Mouse (Mus musculus): ENCODE results near the gene Stau1.

Stau1 gene

GRCm38 (mm10) chr2:166923971-166924370 lies 72.1 kb downstream of the Stau1 start:
- no peak for DNase-seq (ENCODE audit: low spot score in 2 of 2)

DNA sequence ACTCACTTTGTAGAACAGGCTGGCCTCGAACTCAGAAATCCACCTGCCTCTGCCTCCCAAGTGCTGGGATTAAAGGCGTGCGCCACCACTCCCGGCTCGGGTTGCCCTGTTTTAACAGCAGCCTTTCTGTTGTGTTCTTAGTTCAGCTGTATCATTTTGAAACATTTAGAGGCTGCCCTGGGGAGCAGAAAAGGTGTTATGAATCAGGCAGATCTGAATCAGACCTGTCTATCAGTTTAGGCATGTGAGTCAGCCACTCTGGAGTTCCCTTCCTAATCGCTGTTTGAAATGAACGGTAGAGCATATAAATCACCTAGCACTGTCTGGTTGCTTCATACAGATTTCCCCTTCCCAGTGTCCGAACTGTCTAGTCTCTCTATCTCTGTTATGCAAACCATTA lies 85.6 kb downstream of the Stau1 start:
- no peak for DNase-seq (ENCODE audit: low spot score in 2 of 2)

DNA sequence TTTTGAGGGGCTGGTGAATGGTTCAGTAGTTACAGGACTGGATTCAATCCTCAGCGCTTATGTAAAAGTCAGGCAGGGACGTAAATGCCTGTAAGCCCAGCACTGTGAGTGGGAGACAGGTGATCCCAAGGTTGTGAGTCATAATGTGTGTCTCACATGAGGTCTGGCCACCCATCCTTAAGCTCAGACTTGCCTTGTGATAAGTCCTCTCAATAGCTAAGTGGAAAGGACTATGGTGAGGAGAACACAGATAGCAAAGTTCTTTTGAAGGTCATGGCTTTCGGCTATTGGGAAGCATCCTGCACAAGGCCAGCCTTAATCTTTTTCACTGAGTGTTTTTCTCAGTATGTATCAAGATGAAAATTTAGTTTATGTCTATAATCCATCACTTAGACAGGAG lies 86.4 kb downstream of the Stau1 start:
- DNase-seq (ENCODE audit: low spot score in 2 of 2) = no peak

- no peak for DNase-seq (ENCODE audit: low spot score in 2 of 2)
Observed at GRCm38 (mm10) chr2:166906523-166907182, 89.4 kb downstream of the Stau1 start.

DNA sequence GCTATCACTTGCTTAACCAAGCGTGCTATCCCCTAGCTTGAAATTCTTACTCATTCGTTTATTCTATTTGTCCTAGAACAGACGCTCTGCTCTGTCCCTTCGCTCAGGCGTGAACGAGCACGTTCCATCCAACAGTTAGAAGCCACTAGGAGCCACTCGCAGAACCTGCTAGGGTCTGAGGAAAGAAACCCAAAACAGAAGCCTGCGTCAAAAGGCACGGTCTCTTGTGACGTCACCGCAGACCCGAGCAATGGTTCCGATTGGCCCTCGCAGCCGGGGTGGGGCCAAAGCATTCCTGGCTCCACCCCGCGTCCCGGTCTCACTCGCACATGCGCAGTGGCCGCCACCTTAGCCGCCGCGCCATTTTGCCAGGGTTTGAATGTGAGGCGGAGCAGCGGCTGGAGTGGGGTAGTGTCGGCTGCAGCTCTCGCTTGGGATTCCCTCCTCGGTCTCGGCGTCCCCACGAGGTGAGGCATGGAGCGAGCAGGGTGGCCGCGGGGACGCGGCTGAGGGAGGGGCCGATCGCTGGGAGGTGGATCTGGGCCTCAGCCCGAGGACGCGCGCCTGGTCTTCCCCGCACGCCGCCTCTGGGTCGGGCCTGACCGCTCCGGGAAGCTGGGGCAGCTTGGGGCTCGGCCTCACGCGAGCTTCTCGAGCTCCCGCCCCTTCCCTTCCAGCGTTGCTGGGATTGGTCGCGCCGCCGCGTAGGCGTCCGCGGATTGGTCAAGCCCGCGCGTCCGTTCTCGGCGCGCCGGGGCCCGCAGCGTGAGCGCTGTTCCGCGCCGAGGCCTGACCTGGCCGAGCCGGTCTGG lies 90.2 kb downstream of the Stau1 start, which contains the start of gene Cse1l:
Gene Cse1l (plus strand): TSS at position 330 of the 812 bp plus-strand sequence.
- DNase-seq (ENCODE audit: low spot score in 2 of 2) = peak; percentile 95 to 96

- DNase-seq (ENCODE audit: low spot score in 2 of 2) = no peak
Observed at GRCm38 (mm10) chr2:166903719-166904282, 92.3 kb downstream of the Stau1 start.

GRCm38 (mm10) chr2:166900792-166901505 lies 95.2 kb downstream of the Stau1 start:
- DNase-seq (ENCODE audit: low spot score in 2 of 2) = no peak

DNA sequence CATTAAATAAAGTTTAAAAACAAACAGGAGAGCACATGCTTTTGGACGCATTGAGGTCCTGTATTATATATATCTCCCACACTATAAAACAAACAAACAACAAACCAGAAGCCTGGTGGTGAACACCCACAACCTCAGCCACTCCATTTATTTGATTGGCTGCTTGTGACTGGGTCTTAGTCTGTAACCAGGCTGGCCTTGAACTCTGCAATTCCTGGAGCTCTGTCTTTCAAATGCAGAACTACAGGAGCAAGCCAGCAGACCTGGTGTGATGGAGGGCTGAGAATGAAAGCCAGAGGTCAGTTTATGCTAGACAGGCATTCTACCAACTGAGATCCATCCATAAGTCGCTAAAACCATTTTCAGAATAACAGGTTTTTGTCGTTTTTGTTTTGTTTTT lies 96.4 kb downstream of the Stau1 start:
- no peak for DNase-seq (ENCODE audit: low spot score in 2 of 2)

GRCm38 (mm10) chr2:166899161-166899560 lies 96.9 kb downstream of the Stau1 start:
- no peak for DNase-seq (ENCODE audit: low spot score in 2 of 2)

Measured in urinary bladder, adult 18-20 months (tissue).